Mouse (Mus musculus) Patski (cell line): ENCODE measurements around the gene Cdcp2. TPM values are rescaled to one million over a fixed set of nuclear protein-coding genes. Genes with fewer than 3 reads are reported as not detected.

ENCODE experiments used
- ATAC-seq: fragments of 100-300 bp; one replicate; pipeline ENCODE4 v1.8.0; 2021
- CTCF ChIA-PET: fragments of 350-600 bp; sonication (Branson Sonifier 250); formaldehyde crosslinking; loops from one replicate; lab custom pipeline; 2022; ENCODE audit warnings: inconsistent platforms; lab: Charles Lee
- POLR2A ChIA-PET: fragments of 350-600 bp; sonication (Branson Sonifier 250); formaldehyde crosslinking; loops from one replicate; lab custom pipeline; 2022; ENCODE audit warnings: antibody characterized with exemption, inconsistent platforms; lab: Charles Lee
- DNase-seq: peaks from one replicate; pipeline ENCODE4 v3.0.0-alpha.2; 2011; ENCODE audit warnings: low read depth, low spot score
- H3K27me3 ChIP-seq: fragments of 371-371 bp; one replicate; pipeline ENCODE4 v1.5.1; 2021
- CTCF ChIP-seq: fragments of 100-300 bp; IDR thresholded peaks from one replicate; pipeline ENCODE4 v1.5.1; 2021
- in situ Hi-C: fragments of 300-500 bp; cut with MboI; formaldehyde crosslinking; loops from 3 replicates; pipeline ENCODE4 v1.11.1; 2018; ENCODE audit warnings: low pct_unique_long_range_greater_than_20kb, mixed read lengths
- polyA plus RNA-seq: library from polyadenylated mRNA; unstranded; gene quantifications from one replicate; pipeline ENCODE4 v1.2.3, GENCODE M21; 2021

Gene Cdcp2
- polyA plus RNA-seq, 1 experiment from 2014 or later: not detected

- POLR2A ChIA-PET: no interaction called here
- CTCF ChIA-PET: interaction anchor here (0.7 kb wide), 1 partner anchor 331 kb away, joined by 3 read pairs; no protein-coding TSS in a partner anchor
- in situ Hi-C loops: loop anchor here (10.0 kb wide), 3 partner anchors 245 to 525 kb away; partner anchors contain the start of gene Ssbp3
- no peak for ATAC-seq
- no peak for TF ChIP-seq CTCF
- DNase-seq: no peak
- H3K27me3 ChIP-seq: no peaks in the 10 kb centered on the region
Observed at GRCm38 (mm10) chr4:107160181-107160580, 63.5 kb downstream of the Cdcp2 start.

Other genes with a start within 250 kb of the Cdcp2 start
- 64.7 TPM for gene Ssbp3, start 186.2 kb upstream of the Cdcp2 start, polyA plus RNA-seq
- 48.8 TPM for gene Mrpl37, start 30.0 kb upstream of the Cdcp2 start, polyA plus RNA-seq
- gene Cyb5rl, start 29.9 kb upstream of the Cdcp2 start, polyA plus RNA-seq: 4.3 TPM
- gene Tmem59, start 81.5 kb downstream of the Cdcp2 start, polyA plus RNA-seq: 401 TPM
- gene Tceanc2, start 82.2 kb downstream of the Cdcp2 start, polyA plus RNA-seq: 31.2 TPM
- not detected for gene Ldlrad1, start 112.3 kb downstream of the Cdcp2 start, polyA plus RNA-seq
- 69.2 TPM for gene Lrrc42, start 156.6 kb downstream of the Cdcp2 start, polyA plus RNA-seq
- 32.5 TPM for gene Hspb11, start 156.7 kb downstream of the Cdcp2 start, polyA plus RNA-seq
- not detected for gene Dio1, start 210.3 kb downstream of the Cdcp2 start, polyA plus RNA-seq
- gene Yipf1, start 217.5 kb downstream of the Cdcp2 start, polyA plus RNA-seq: 33.4 TPM